Mouse (Mus musculus) frontal cortex, postnatal 25 days (tissue): ENCODE data around the gene Pip4k2c.

ENCODE experiments used
- DNase-seq, 2 experiments: peaks; one replicate each; pipeline ENCODE4 v3.0.0; 2022; ENCODE audit warnings: low spot score in 2 of 2

Gene Pip4k2c

DNA sequence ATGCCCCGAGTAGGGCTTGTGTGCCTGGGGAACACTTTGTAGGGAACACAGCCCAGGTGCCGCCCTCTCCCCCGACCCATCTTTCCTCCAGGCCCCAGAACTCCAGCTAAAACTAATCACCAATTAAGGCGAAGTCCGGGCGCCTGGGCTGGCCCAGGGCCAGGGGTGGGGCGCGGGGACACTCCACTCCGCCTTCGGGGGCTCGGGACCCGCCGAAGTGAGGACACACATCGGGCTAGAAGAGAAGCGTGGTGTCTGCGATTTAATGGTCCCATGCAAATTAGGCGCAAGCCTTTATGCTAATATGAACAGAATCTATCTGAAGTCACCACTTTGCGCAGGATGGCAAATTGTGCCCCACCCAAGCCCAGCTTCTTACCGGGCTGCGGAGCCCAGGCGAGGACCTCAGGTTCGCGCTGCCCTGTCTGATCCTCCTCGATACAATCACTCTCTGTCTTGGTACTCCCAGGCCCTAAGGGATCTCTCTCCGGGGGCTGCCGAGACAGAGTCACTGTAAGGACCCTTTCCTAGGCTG is 22.2 kb downstream of the Pip4k2c start:
- no peak for DNase-seq

DNA sequence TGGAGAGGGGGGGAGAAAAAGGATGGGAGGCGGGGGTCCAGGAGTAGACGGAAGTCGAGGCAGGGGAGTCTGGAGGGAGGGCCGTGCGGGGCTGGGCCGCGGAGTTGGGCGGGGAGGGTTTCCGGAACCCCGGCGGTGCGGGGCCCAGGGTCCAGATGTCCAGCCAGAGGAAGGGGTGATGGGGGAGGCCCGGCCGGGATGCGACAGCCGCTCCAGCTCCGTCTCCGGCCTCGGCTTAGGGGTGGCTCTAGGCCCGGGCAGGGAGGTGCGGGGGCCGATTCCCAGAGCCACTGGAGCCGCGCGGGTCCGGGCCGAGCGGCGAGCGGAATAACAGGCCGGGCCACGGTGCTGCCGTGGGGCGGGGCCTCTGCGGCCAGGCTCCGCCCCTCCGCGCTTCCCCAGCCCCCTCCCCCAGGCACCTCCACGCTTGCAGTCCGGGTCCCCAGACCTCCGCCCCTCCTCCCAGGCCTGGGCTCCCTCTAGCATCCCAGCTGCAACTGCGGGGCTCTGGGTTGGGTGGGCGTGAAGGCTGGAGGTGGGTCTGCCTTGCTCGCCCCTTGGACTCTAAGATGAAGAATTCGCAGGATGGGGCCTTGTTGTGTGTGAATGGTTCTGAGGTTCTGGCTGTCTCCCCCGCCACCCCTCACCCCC is 22.8 kb downstream of the Pip4k2c start:
- DNase-seq: no peak

GRCm38 (mm10) chr10:127188079-127188453 is 23.3 kb downstream of the Pip4k2c start:
- no peak for DNase-seq

- DNase-seq: no peak
Observed at GRCm38 (mm10) chr10:127187371-127188078, 23.9 kb downstream of the Pip4k2c start.

GRCm38 (mm10) chr10:127186451-127186850 is 24.9 kb downstream of the Pip4k2c start:
- no peak for DNase-seq

- no peak for DNase-seq
Observed at GRCm38 (mm10) chr10:127185506-127185905, 25.9 kb downstream of the Pip4k2c start.

DNA sequence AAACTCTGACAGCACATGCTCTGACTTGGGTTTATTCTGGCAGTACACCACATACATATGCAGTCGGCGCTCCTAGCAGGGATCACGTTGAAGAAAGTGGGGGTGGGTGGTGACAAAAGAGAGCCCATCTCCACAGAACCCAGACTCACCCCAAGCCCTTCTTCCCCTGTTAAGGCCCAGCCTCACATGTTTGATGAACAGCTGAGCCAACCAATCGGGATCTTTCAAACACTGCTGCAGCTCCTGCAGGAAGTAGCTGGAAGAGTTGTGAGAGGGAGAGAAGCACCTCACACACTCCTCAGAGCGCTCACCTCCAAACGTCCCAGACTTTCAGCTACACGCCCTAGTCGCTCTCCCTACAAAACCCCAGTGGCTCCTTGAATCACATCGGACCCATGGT is 26.3 kb downstream of the Pip4k2c start:
- no peak for DNase-seq

DNA sequence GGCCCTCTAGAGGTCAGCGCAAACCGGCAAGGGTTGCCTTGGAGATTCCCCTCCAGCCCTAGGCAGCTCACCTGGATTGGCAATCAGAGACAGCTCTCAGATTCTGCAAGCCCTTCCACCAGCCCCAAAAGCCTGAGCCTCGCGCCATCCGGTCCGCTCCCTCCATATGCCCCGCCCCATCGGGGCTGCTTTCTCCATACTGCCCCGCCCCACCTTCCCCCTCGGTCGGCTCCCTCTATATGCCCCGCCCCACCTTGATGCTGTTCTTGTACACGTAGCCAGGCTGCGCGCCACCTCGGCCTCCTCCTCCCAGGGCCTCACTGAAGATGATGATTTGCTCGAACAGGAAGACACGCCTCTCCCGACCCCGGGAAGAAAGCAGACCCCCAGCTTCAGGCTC is 27.6 kb downstream of the Pip4k2c start:
- no peak for DNase-seq

DNA sequence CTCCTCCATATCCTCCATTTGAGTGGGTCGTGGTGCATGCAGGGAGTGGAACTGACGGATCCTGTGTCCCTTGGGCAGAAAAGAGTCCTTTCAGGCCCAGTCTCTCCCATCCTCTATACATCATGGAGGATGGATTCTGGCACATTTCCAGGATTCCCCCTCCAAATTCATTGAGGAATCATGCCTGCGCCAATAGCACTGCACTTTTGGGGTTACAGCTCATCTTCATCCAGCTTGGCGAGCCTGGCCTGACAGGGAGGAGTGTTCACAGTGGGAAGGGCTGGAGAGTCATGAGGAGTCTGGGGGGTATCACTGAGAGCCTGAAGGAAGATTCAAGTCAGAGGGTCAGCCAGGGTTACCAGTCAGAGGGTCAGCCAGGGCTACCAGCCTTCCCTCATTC is 28.8 kb downstream of the Pip4k2c start:
- no peak for DNase-seq

GRCm38 (mm10) chr10:127181566-127181965 is 29.8 kb downstream of the Pip4k2c start:
- no peak for DNase-seq

DNA sequence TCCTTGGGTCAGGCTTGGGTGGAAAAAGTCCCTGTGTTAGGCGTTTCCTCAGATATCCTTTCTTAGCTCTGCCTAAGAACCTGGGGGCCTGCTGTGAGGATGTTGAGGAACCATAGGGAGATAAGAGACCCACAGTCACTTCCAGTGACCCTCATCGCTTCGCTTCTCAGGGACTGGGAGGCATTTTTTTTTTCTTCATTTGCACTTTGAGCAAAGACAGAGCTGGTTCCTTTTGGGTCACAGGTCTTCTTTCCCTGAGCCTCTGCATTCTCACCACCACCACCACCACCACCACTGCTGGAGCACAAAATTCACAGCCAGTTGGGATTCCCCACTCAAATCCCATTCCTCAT is 30.7 kb downstream of the Pip4k2c start:
- DNase-seq: no peak

- DNase-seq: no peak
Observed at GRCm38 (mm10) chr10:127179871-127180694, 31.3 kb downstream of the Pip4k2c start, which contains the start of gene Slc26a10. Gene Slc26a10 (minus strand): TSS chr10:127180645.

- DNase-seq: no peak
Observed at GRCm38 (mm10) chr10:127178286-127179027, 32.9 kb downstream of the Pip4k2c start.

DNA sequence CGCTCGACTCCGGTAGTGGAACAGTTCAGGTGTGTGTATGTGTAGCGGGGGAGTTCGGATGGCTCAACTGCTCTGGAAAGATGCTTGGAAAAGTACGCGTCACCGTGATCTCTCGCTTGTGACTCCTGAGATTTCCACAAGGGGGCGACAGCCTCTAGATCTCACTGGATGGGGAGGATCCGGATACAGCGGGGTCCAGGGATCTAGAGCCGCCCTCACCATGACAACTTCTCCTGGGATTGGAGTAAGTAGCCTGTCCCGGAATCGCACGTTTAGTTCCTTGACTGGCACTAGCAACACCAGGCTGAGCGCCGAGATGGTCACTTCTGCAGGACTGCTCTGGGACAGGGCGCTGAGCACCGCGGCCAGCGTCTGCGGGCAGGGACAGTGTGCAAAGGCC is 33.7 kb downstream of the Pip4k2c start:
- DNase-seq: peak; percentile 64 to 74

DNA sequence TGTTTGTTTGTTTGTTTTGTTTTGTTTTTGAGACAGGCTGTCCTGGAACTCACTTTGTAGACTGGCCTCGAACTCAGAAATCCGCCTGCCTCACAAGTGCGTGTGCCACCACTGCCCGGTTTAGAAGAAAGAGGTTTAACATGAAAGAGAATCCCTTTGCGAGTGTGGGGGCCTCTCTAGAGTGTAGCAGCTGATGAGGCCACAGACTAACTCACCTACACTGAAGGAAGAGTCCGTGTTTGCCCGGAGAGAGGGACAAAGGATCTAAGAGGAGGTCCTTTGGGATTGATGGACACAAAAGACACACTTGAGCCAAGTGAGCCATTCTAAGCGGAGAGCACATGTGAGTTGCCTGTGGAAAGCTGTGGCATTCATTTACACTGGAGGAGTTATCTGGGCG is 34.1 kb downstream of the Pip4k2c start:
- DNase-seq: no peak

DNA sequence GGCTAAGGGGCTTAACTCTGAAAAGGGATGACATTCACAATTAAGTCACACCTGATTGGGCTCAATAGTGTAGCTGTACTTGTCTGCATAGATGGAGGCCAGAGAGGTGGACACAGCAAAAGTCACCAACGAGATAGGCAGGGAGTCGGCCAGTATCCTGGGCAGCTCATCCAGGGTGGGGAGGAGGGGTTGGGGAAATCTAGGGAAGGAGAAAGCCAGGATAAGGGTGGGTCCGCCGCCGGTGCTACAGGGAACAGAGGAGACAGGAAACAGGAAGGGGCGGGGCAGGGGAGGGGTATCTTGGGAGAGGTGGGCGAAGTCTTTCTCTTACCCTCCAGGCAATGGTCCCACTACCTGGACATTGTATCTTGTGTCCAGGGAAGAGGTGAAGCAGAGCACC is 34.6 kb downstream of the Pip4k2c start:
- no peak for DNase-seq

- no peak for DNase-seq
Observed at GRCm38 (mm10) chr10:127176228-127176627, 35.2 kb downstream of the Pip4k2c start.

DNA sequence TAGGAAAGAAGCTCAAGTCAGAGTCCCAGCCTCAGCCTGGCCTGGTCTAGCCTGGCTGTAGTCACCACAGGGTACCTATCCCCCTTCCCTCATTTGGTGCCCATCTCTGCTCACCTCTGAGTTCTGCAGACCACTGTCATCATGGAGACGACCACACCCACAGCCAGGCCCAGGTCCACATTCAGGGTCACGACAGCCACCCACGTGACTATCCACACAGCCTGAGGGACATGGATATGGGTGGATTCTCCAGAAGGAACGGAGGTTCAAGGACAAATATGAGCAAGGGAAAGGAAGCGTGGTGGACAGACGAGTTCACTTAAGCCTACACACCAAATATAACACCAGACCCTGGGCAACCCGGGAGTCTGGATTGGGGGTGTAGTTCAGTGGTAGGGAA is 37.2 kb downstream of the Pip4k2c start:
- DNase-seq: no peak

DNA sequence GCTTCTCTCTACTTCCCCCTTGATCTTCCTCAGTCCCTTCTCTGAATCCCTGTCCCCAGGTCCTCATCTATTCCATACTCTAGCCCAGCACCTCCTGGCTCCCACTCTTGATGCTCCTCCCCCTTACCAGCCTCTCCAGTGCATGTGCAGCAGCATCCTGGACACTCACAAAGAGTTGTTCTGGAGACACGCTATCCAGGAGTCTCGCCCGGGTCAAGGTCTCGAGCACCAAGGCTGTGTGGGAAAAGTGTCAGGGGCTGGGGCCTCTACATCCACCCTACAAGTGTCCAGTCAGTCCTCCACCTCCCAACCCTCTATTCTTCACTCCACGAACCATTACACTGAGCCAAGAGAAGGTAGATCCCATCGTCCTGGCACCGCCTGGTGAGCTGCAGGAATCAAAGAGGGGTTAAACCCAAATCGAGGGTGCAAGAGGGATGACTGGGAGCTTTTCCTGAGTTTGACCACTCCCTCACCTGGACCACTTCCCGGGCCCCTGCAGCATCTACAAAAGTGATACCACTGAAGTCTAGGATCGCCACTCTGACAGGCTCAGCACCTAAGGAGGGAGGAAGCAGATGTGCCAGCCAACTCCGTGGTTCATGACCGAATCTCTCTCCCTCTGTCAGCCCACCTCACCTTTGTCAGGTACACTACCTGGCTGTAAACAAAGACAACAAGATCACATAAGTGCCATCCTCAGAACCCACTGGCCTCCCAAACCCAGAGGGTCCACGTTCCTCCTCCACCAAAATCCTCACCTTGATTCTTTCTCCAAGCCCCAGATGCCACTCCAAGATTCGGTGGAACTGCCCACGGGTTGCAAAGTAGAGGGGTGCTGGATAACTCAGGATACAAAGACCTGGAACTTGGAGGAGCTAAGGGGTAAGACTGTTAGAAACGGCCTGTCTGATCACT is 38.0 kb downstream of the Pip4k2c start:
- DNase-seq: no peak

DNA sequence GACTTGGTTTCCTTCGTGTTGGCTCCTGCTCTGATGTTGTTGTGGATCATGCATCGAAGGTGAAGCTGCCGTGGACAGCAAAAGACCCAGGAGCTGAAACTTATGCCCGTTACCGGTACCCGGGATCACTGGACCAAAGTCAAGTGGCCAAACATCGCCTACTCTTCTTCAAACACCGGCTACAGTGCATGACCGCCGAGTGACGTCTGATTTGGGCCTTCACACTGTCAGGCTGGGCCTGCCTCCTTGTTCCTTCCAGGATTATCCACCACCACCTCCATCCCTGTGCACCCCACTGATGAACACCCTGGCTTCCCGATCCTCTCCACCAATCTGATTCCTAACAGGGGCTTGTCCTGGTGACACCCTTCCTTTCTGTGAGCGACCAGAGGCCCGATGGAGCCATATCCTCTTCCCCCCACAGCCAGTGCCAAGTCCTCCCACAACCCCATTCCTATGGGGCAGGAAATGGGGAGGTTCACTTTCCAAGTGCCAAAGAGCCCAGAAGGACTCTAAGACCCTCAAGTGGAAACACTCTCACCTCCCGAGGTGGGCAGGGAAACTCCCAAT is 39.7 kb downstream of the Pip4k2c start:
- no peak for DNase-seq
